Mouse (Mus musculus): ENCODE measurements around the gene Shroom4. TPM values are rescaled to one million over a fixed set of nuclear protein-coding genes. Genes with fewer than 3 reads are reported as not detected.

Gene Shroom4
- polyA plus RNA-seq, 1 experiment from 2014 or later = 0.03 TPM

- Histone ChIP-seq H3K79me2 (ENCODE audit: inconsistent target) (no peaks in the 10 kb centered on the region), H3K4me3 (ENCODE audit: inconsistent target) (no peak overlapping the region), H3K36me3 (ENCODE audit: inconsistent target) (no peaks in the 10 kb centered on the region), H3K27ac (no peak overlapping the region)
- WGBS (ENCODE audit: missing documents) = 86% methylated on average over 1 of the region's 1 CpGs
These were observed 165.4 kb downstream of the Shroom4 start for GRCm38 (mm10) chrX:6565066-6565465.

GRCm38 (mm10) chrX:6574511-6574910 is 174.9 kb downstream of the Shroom4 start:
- Histone ChIP-seq H3K4me3 (ENCODE audit: inconsistent target) (no peak overlapping the region), H3K36me3 (ENCODE audit: inconsistent target) (no peaks in the 10 kb centered on the region), H3K27ac (no peak overlapping the region), H3K79me2 (ENCODE audit: inconsistent target) (no peaks in the 10 kb centered on the region)
- 50% methylated on average over 1 of the region's 1 CpGs for WGBS (ENCODE audit: missing documents)

GRCm38 (mm10) chrX:6577001-6577400 is 177.3 kb downstream of the Shroom4 start:
- H3K79me2 ChIP-seq (ENCODE audit: inconsistent target) = no peaks in the 10 kb centered on the region
- no peak overlapping the region for H3K4me3 ChIP-seq (ENCODE audit: inconsistent target)
- no peaks in the 10 kb centered on the region for H3K36me3 ChIP-seq (ENCODE audit: inconsistent target)
- WGBS (ENCODE audit: missing documents) = 33% methylated on average over 7 of the region's 7 CpGs
- H3K27ac ChIP-seq = no peak overlapping the region

- no peaks in the 10 kb centered on the region for H3K36me3 ChIP-seq (ENCODE audit: inconsistent target)
- H3K79me2 ChIP-seq (ENCODE audit: inconsistent target) = no peaks in the 10 kb centered on the region
- no peak overlapping the region for H3K27ac ChIP-seq
- no peak overlapping the region for H3K4me3 ChIP-seq (ENCODE audit: inconsistent target)
- WGBS (ENCODE audit: missing documents) = 54% methylated on average over 6 of the region's 6 CpGs
These were observed 181.0 kb downstream of the Shroom4 start for GRCm38 (mm10) chrX:6580671-6581070.

- Histone ChIP-seq H3K79me2 (ENCODE audit: inconsistent target) (no peaks in the 10 kb centered on the region), H3K4me3 (ENCODE audit: inconsistent target) (no peak overlapping the region), H3K36me3 (ENCODE audit: inconsistent target) (no peaks in the 10 kb centered on the region), H3K27ac (no peak overlapping the region)
- WGBS (ENCODE audit: missing documents) = no CpG with 5 or more reads among the region's 1 CpGs
These were observed 181.5 kb downstream of the Shroom4 start for GRCm38 (mm10) chrX:6581181-6581580.

- WGBS (ENCODE audit: missing documents) = 87% methylated on average over 2 of the region's 2 CpGs
- Histone ChIP-seq H3K4me3 (ENCODE audit: inconsistent target) (no peak overlapping the region), H3K79me2 (ENCODE audit: inconsistent target) (no peaks in the 10 kb centered on the region), H3K36me3 (ENCODE audit: inconsistent target) (no peaks in the 10 kb centered on the region), H3K27ac (no peak overlapping the region)
These were observed 183.0 kb downstream of the Shroom4 start for GRCm38 (mm10) chrX:6582646-6583045.

- no peak overlapping the region for H3K4me3 ChIP-seq (ENCODE audit: inconsistent target)
- H3K79me2 ChIP-seq (ENCODE audit: inconsistent target) = no peaks in the 10 kb centered on the region
- H3K27ac ChIP-seq = no peak overlapping the region
- H3K36me3 ChIP-seq (ENCODE audit: inconsistent target) = no peaks in the 10 kb centered on the region
- 82% methylated on average over 3 of the region's 3 CpGs for WGBS (ENCODE audit: missing documents)
These were observed 194.5 kb downstream of the Shroom4 start for GRCm38 (mm10) chrX:6594183-6594582.

- WGBS (ENCODE audit: missing documents) = 14% methylated on average over 2 of the region's 2 CpGs
- Histone ChIP-seq H3K4me3 (ENCODE audit: inconsistent target) (no peak overlapping the region), H3K36me3 (ENCODE audit: inconsistent target) (no peaks in the 10 kb centered on the region), H3K79me2 (ENCODE audit: inconsistent target) (no peaks in the 10 kb centered on the region), H3K27ac (no peak overlapping the region)
These were observed 254.4 kb downstream of the Shroom4 start for GRCm38 (mm10) chrX:6654024-6654423.

GRCm38 (mm10) chrX:6658820-6659324 is 259.2 kb downstream of the Shroom4 start:
- Histone ChIP-seq H3K79me2 (ENCODE audit: inconsistent target) (no peaks in the 10 kb centered on the region), H3K27ac (no peak overlapping the region), H3K36me3 (ENCODE audit: inconsistent target) (no peaks in the 10 kb centered on the region), H3K4me3 (ENCODE audit: inconsistent target) (no peak overlapping the region)
- 90% methylated on average over 1 of the region's 1 CpGs for WGBS (ENCODE audit: missing documents)

Other genes with a start within 250 kb of the Shroom4 start
- gene Nudt10, start 226.8 kb upstream of the Shroom4 start, polyA plus RNA-seq (2018) = not detected in 3 replicates
- not detected in 3 replicates for gene Bmp15, start 79.1 kb upstream of the Shroom4 start, polyA plus RNA-seq (2018)

All from macrophage (primary cell).